Mouse (Mus musculus) layer of hippocampus, adult 2 months (tissue): ENCODE data around the gene Cd28. TPM values are rescaled to one million over a fixed set of nuclear protein-coding genes. Genes with fewer than 3 reads are reported as not detected.

ENCODE experiments used
- DNase-seq, 2 experiments: peaks; one replicate each; pipeline ENCODE4 v3.0.0; 2022; ENCODE audit warnings: low spot score in 2 of 2
- H3K27ac ChIP-seq: fragments of 200-600 bp; 2 replicates; pipeline ENCODE4 v1.8.1; 2022
- H3K4me3 ChIP-seq: fragments of 200-600 bp; 2 replicates; pipeline ENCODE4 v1.8.1; 2022; ENCODE audit warnings: mild to moderate bottlenecking
- CTCF ChIP-seq: fragments of 200-600 bp; conservative IDR thresholded peaks from 2 replicates; pipeline ENCODE4 v1.8.1; 2022; ENCODE audit warnings: antibody characterized with exemption, mild to moderate bottlenecking, moderate library complexity
- total RNA-seq, 2 experiments: library from RNA; stranded (reverse); gene quantifications; 2 replicates each; pipeline ENCODE4 v1.2.3; 2021

The Cd28 gene
- total RNA-seq, 2 experiments from 2014 or later = 0.15 to 0.17 TPM

DNA sequence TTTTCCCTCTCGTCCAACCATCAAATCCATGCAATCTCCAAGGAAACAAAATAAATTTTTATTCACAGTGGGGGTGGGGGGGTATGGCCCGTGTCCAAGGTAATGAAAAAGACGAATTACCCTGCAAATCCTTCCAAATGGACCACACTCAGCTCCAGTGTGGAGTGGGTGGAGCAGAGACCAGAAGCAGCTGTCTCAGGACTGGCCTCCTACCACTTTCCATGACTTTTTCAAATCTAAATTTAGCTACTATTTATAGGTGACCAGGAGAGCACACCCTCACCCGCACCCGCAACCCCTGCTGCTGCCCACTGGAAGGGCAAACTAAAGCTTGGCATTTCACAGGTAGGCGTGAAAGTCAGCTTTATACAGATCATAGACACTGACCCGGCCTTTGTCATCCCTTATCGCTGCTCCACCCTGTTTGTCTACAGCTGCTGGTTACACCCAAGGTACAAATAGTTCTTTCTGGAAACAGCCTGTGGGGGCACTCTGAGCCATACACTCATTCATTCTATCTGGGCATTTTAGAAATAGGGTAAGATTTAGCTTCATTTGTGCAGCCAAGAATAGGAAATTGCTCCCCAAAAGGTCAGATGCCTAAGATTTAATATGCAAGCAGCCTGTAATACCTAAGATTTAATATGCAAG, 62.0 kb downstream of the Cd28 start:
- Histone ChIP-seq H3K4me3 (no peak overlapping the region), H3K27ac (no peak overlapping the region)
- no peak for DNase-seq
- TF ChIP-seq CTCF = no peak

DNA sequence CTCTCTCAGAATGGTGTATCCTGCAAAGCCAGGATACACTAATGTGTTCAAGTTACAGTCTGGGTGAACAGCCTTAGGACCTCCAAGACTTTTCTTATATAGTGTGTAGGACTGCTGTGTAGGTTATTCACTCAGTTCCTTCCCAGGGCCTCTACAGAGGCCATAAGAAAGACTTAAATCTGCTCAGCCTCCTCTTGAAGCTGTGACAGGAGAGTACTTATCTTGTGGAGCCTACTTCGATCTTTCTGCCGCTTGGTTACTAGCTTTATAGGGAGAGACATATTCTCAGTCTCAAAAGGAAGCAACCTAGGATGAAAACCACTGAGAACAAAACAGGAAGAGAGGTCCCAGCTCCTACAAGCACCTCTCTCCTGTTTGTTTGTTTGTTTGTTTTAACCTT, 62.6 kb downstream of the Cd28 start:
- no peak for TF ChIP-seq CTCF
- no peak for DNase-seq
- no peak overlapping the region for H3K4me3 ChIP-seq
- H3K27ac ChIP-seq = no peak overlapping the region

DNA sequence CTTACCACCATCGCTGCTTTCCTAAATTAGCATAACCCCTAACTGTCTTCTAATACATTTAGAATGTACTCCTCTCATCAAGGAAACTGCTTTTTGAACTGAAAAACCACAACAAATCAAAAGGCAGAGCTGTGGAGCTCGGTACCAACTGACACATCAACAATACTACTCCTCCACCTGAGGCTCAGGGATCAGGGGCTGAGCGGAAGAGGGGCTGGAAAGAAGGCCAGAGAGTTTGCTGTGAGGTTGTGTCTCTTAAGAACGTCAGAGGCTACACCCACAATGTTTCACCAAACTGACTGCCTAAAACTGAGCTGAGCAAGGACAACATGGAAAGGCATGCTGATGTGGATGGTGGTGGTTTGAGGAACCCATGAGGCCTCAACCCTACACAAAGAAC, 65.1 kb downstream of the Cd28 start:
- Histone ChIP-seq H3K27ac (no peak overlapping the region), H3K4me3 (no peak overlapping the region)
- no peak for DNase-seq
- no peak for TF ChIP-seq CTCF

DNA sequence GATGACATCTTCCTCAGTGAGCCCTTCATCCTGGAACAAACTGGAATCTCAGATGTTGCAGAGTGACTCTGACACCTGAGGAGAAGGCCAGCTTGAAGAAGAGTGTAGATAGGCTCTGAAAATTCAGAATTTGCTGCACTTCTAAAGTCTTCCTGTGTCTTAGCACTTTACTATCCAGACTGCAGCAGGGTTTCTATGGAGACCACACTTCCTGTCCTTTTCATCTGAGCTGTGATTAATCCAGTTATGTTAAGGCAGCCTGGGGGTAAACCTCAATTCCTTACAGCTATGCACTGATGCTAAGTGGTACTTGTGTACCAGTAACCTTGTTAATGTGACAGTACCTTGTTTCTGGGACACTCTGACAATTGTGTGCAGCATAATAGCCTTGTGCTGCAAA, 77.1 kb downstream of the Cd28 start:
- Histone ChIP-seq H3K4me3 (no peak overlapping the region), H3K27ac (peak overlapping the region; percentile 5; the same call in 1 of the 2 replicates)
- TF ChIP-seq CTCF = no peak

DNA sequence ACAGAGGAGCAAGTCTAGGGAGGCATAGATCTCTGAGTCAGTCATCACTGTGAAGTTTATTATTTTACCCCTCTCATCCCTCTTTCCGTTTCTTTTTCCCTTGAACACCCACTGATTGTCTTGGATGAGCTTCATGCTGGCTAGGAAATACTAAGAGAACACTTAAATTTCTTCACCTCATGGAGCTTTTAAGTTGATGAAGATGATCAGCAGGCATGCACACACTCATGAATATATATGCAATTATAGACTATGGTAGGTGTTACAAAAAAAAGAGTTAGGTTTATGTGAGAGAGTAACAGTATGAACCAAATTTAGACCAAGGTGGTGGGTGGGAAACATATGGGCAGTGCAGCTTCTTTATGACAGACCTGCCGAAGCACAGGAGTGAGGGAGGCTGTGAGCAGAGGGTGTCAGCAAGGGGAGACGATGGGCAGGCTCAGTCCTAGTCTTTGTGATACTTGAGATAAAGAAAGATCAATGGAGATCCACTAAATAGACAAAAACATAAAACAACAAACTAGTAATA, 79.1 kb downstream of the Cd28 start:
- no peak for TF ChIP-seq CTCF
- no peak for DNase-seq
- Histone ChIP-seq H3K4me3 (no peak overlapping the region), H3K27ac (no peak overlapping the region)

More for the DNA sequence above, 77.1 kb downstream of the Cd28 start:
- DNase-seq = no peak

DNA sequence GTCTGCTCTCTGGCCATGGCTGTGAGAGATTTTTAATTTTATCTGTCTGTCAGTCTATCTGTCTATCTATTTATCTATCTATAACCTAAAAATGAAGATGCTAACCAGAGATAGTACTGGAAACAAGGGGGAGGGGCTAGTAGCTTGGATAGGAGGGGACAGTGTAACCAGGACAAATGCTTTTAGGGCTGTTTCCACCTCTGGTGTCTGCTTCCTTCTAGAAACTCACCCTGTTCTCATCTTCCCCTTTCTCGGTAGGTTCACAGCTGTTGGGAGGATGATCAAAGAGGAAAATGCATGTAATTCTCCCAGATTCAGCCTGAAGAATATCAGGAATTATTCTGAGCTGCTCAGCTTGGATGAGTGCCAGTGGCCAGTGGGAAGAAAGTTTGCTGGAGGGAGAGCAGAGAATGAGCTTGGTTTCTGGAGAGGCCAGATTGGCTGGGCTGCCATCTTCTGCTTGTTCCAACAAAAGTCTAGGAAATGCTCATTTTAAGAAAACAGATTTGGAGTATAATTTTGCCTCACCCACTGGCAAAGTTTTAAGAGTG, 83.3 kb downstream of the Cd28 start:
- Histone ChIP-seq H3K4me3 (no peak overlapping the region), H3K27ac (no peak overlapping the region)
- no peak for DNase-seq
- no peak for TF ChIP-seq CTCF

DNA sequence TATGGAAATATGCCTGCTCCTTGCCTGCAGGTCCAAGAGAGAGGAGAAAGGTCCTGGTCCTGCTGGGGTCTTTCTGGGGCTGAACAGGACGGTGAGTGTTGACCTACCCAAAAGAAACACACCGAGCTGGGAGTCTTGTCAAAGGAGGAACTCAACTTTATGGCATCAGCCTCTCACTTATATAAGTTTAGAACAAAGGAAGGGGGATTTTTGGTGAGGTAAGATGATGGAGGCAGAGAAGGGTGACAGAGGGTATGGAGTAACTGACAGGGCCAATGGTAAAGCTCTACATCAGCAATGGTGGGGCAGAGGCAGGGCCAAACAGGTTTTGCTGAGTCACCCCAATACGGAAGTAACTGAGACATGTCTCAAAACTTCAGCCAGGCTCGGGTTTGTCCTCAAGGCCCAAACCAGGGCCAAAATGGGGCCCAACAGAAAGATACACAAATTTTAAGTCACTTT, 84.6 kb downstream of the Cd28 start:
- no peak for TF ChIP-seq CTCF
- no peak overlapping the region for H3K4me3 ChIP-seq
- DNase-seq = no peak
- no peak overlapping the region for H3K27ac ChIP-seq

DNA sequence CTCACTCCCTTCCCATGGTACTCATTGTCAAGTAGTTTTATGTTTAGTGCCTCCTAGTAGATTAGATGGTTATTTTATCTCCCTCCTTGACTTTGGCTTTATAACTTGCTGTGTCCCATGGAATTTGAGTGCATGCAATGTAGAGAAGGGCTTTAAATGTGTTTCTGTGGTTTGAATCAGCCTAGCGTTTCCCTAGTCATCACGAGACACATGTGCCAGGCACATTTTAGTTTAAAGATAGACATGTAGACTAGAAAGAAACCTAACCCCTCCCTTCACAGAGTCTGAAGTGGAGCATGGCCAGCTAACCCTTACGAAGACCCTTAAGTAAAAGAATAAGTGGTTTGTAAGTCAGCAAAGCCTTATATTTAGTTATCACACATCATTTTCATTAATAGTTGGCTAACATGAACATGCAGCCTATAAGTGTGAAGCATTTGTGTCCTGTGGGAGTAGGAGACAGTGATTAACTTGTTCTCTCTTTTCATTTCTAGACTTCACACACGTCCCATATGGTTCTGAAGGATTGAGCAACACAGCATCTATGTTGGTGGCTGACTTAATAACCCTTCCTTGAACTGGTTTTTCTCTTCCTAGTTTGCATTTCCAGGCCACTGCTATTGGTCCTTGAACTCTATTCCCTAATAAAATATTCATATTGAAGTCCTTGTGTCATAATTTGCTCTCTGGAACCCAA, 86.7 kb downstream of the Cd28 start:
- no peak for TF ChIP-seq CTCF
- DNase-seq = no peak
- H3K4me3 ChIP-seq = no peak overlapping the region
- H3K27ac ChIP-seq = no peak overlapping the region

DNA sequence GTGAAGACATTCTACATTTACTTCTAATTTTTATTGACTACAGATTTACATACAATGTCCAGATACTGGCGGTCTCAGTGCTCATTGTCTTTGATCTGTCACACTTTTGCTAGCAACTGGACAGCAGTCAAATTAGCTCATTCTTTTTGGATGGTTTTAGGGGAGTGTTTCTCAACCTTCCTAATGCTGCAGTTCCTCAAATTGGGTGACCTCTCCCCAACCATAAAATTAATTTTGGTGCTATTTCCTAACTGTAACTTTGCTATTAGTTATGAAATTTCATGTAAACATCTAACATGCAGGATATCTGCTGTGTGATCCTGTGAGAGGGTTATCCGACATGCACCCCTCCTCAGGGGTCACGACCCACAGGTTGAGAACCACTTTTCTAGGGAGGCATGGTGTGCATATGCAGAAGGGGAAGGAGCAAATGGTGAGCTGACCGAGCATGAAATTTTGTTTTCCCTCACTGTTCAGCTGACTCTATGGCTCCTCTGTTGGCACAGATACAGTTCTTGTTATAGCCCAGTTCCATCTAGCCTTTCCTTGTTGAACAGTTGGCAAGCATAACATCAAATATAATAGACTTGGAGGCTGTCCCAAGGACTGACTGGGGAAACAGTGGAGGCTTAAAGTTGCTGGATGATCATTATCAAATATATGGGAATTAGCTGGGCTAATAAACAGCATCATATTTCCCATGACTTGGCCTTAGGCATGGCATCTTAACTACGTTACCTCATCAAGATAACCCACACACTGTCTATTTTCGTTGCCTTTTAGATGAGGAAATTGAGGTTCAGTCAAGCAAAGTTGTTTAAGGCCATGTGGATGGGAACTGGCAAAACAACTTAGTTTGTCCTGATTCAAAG, 87.5 kb downstream of the Cd28 start:
- no peak for DNase-seq
- Histone ChIP-seq H3K4me3 (no peak overlapping the region), H3K27ac (no peak overlapping the region)
- no peak for TF ChIP-seq CTCF

DNA sequence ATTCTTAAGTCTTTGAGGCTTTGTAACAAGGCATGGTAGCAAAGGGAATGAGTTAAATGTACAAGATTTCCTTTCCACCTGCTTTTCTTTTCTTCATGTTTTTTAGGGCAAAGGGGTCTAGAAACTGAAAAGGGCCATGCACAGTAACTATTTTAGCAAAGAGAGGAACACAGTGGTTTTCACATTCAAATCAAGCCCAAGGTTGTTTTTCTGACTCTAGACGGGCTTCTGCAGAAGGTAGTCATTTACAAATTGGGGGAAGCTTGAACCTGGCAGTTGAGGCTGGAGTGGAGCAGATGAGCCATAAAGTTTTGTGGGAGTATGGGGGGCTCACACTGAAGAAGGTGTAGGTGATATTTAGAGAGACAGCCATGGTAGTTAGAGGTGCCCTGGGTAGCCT, 88.6 kb downstream of the Cd28 start:
- no peak for DNase-seq
- no peak for TF ChIP-seq CTCF
- no peak overlapping the region for H3K4me3 ChIP-seq
- no peak overlapping the region for H3K27ac ChIP-seq

DNA sequence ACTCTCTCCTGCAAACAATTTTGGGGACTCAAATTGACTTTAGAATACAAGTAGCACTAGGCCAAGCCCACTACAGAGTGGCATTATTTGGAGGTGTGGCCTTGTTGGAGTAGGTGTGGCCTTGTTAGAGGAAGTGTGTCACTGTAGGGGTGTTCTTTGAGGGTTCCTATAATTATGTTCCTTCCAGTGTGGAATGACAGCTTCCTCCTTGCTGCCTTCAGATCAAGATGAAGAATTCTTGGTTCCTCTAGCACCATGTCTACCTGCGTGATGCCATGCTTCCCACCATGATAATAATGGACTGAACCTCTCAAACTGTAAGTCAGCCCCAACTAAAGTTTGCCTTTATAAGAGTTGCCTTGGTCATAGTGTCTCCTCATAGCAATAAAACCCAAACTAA, 91.1 kb downstream of the Cd28 start:
- no peak for TF ChIP-seq CTCF
- Histone ChIP-seq H3K27ac (no peak overlapping the region), H3K4me3 (no peak overlapping the region)
- DNase-seq = no peak

DNA sequence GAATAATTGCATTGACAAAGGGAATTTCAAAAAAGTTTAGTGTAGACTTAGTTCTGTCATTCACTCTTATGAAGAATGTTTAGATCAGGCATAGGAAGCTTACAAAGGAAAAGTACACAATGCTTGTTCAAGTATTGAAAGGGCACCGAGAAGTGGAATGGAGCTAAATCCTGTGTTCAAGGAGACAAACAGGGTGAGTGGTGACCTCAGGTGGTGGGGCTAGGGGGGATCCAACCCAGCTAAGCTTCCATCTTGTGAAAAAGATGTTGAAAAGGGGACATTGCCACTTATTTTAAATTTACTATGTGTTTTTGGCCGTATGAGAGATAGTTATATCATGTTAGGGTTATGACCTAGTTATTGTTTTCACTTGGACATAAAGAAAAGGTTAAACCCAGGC, 91.9 kb downstream of the Cd28 start:
- Histone ChIP-seq H3K4me3 (no peak overlapping the region), H3K27ac (no peak overlapping the region)
- TF ChIP-seq CTCF = no peak
- DNase-seq = no peak

DNA sequence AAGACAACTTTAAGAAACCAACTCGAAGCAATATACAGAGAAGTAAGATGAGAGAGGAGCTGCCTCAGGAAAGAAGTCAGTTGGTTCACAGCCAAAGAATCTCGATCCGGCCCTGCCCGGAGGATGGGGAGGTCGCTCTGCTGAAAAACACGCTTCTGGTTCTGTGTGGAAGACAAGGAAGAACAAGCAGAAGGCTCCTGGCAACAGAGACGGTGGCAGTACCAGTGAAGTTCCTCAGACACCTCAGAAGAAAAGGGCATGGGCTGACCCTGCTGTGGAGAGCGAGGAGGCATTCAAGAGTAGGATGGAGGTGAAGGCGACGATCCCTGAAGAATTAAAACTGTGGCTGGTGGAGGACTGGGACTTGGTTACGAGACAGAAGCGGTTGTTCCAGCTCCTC, 92.6 kb downstream of the Cd28 start:
- Histone ChIP-seq H3K4me3 (no peak overlapping the region), H3K27ac (no peak overlapping the region)
- no peak for DNase-seq
- no peak for TF ChIP-seq CTCF
